Mouse (Mus musculus): ENCODE results near the gene Myl6b.
A peak's percentile ranks its signal among the peaks of the same experiment; 100 is the strongest.

GRCm38 (mm10) chr10:128490912-128491311 lies 7.6 kb downstream of the Myl6b start:
- TF ChIP-seq CTCF (IDR thresholded peaks at IDR 0.05) (no peak), EP300 (IDR thresholded peaks at IDR 0.05) (0 out of 2 replicates have a peak, but pooled peaks have one; percentile 2)
